Mouse (Mus musculus) embryo, embryonic 11.5 days (tissue): ENCODE results near the gene Klhl29.

ENCODE experiments used
- DNase-seq: peaks from one replicate; pipeline ENCODE4 v3.0.0-alpha.2; 2012; ENCODE audit warnings: low read depth, low spot score

Klhl29 gene

GRCm38 (mm10) chr12:5187773-5188333 is 187.6 kb downstream of the Klhl29 start:
- DNase-seq, result no peak

- no peak for DNase-seq
These were observed 188.8 kb downstream of the Klhl29 start for GRCm38 (mm10) chr12:5186645-5187044.

GRCm38 (mm10) chr12:5185603-5186002 is 189.9 kb downstream of the Klhl29 start:
- no peak for DNase-seq

- no peak for DNase-seq
These were observed 192.9 kb downstream of the Klhl29 start for GRCm38 (mm10) chr12:5182586-5182985.

- DNase-seq, result no peak
These were observed 193.3 kb downstream of the Klhl29 start for GRCm38 (mm10) chr12:5182165-5182564.

- no peak for DNase-seq
These were observed 198.7 kb downstream of the Klhl29 start for GRCm38 (mm10) chr12:5176716-5177341.

- DNase-seq, result no peak
These were observed 209.3 kb downstream of the Klhl29 start for GRCm38 (mm10) chr12:5166141-5166540.

- no peak for DNase-seq
These were observed 210.1 kb downstream of the Klhl29 start for GRCm38 (mm10) chr12:5165411-5165810.

- DNase-seq, result no peak
These were observed 212.8 kb downstream of the Klhl29 start for GRCm38 (mm10) chr12:5162672-5163071.

- DNase-seq, result no peak
These were observed 213.9 kb downstream of the Klhl29 start for GRCm38 (mm10) chr12:5161631-5162030.

- no peak for DNase-seq
These were observed 217.5 kb downstream of the Klhl29 start for GRCm38 (mm10) chr12:5157931-5158481.

GRCm38 (mm10) chr12:5157021-5157681 is 218.3 kb downstream of the Klhl29 start:
- no peak for DNase-seq

- no peak for DNase-seq
These were observed 220.3 kb downstream of the Klhl29 start for GRCm38 (mm10) chr12:5155177-5155576.

GRCm38 (mm10) chr12:5151859-5152258 is 223.6 kb downstream of the Klhl29 start:
- no peak for DNase-seq

GRCm38 (mm10) chr12:5147346-5148035 is 228.0 kb downstream of the Klhl29 start:
- no peak for DNase-seq

GRCm38 (mm10) chr12:5143903-5144781 is 231.3 kb downstream of the Klhl29 start:
- no peak for DNase-seq

- no peak for DNase-seq
These were observed 232.3 kb downstream of the Klhl29 start for GRCm38 (mm10) chr12:5143224-5143623.

- peak; percentile 69 for DNase-seq
These were observed 232.7 kb downstream of the Klhl29 start for GRCm38 (mm10) chr12:5142776-5143175.

- DNase-seq, result no peak
These were observed 234.4 kb downstream of the Klhl29 start for GRCm38 (mm10) chr12:5141040-5141439.

- no peak for DNase-seq
These were observed 236.2 kb downstream of the Klhl29 start for GRCm38 (mm10) chr12:5139302-5139701.

- peak; percentile 59 for DNase-seq
These were observed 239.2 kb downstream of the Klhl29 start for GRCm38 (mm10) chr12:5136300-5136699.
